Mouse (Mus musculus): ENCODE measurements at regions not wholly inside any gene's neighbourhood (a gene's known extent, or its start where the extent isn't known, plus 50 kb on each side); places are given as distances from the start of the nearest gene placed in this dataset.

DNA sequence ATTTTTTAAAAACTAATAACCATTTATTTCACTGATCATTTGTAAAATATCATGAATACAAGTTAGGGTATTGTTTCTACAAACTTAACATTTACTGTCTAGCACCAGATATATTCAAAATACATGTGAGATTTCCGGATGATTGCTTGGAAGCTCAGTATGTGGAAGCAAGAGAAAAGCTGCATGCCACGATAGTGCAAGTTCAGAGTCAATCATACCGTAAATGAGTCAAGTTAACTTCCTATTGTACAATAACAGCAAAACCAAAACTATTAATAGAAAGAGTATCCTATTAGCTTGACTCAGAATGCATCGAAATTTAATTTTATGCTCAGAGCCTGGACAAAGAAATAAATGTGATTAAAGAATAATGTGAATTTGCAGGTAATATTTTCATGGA, 1284.6 kb upstream of the Cited2 start:
- no peak for DNase-seq

DNA sequence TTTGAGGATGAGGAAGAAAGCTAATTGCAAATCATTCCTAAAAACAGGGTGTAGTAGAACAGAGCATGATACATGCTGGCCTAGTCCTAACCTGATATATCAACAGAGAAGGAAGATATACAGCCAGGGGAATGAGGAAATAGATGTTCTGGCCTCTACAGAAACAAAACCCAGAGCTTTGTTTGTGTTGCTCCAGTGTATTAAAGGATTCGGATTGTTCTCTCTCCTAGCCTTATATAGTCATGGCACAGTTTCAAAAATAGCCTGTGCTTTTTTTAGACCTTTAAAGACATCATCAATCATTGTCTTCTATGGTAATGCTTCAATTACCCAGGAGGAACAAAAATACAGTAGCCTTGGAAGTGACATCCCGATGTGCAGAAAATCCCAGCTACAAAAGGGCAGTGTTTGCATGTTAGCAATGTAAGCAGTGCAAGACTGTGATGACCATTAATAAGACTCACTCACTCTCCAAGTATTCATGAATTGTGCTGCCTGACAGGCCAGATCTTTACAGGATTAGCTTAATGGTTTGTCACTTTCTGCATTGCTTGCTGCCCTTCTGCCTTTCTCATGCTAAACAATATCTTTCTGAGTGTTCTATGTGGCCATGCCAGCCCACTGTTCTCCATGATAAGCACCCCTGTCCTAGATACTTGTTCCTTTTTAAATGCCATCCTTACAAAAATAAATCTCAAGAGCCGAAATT, 1281.9 kb upstream of the Cited2 start:
- DNase-seq: no peak

DNA sequence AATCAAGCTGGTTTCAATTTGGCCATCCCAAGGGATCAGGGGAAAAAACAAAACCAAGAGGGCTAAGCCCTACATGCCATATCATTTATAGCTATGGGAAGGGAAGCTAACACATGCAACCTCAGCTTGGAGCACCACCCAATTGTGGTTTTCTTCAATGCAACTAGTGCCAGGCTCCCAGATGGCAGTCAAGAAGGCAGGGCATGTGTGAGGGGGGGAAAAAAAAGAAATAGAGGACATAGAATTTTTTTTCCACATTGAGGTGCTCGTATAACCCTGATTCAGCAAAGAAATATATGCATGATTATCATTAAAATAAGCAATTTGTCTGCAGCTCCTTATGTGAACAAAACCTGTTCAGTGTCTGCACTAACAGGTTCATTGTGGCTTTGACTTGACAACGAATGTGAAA, 1281.4 kb upstream of the Cited2 start:
- no peak for DNase-seq

DNA sequence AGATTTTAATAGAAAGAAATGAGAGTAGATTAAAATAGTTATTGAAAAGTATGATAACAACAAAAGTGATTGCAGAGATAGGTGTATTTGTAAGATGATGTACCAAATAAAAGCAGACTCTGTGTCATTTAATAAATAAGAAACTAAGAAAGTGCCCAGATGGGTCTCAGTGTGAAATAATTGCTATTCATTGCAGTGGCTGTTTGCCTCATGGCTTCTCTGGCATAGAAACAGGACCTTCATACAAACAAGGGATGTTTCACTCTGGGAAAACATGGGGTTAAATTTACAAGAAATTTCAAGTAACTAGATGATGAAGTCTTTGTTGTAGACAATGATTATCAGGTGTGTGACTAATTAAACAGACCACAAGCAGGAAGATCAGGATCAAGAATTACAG, 1279.1 kb upstream of the Cited2 start:
- DNase-seq: no peak

DNA sequence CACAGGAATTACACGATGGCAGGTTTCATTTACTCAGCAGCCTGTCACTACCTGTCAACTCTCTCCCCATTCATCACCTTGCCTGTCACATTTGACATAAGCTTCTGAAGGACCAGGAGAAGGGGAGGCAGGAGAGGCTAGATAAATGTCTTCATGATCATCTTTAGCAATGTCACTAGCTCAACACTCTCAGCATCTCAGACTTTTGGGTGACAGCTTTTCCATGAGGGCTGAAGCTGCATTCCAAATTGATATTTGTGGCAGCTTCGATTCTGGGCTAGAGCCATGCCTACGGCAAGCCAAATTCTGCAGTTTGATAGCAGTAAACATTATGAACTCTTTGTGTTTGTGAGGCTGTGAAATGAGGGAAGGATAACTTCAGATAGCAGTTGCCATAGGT, 1255.1 kb upstream of the Cited2 start:
- no peak for DNase-seq

DNA sequence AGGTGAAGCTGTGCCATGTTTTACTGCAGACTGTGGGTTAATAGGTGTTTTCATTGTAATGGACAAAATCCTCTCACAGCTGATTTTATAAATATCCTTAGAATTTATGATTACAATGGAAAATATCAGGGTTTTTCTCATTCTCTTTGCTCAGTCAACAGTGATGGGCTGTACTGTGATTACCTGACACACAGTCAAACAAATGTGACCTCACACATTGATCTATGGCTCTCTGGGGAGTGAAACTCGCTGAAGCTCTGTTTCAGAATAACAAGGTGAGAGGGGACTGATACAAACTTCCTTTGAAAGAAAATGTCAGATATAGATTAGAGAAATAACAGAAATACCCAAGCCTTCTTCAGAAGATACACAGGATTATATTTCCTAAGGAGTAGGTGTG, 1253.3 kb upstream of the Cited2 start:
- no peak for DNase-seq

DNA sequence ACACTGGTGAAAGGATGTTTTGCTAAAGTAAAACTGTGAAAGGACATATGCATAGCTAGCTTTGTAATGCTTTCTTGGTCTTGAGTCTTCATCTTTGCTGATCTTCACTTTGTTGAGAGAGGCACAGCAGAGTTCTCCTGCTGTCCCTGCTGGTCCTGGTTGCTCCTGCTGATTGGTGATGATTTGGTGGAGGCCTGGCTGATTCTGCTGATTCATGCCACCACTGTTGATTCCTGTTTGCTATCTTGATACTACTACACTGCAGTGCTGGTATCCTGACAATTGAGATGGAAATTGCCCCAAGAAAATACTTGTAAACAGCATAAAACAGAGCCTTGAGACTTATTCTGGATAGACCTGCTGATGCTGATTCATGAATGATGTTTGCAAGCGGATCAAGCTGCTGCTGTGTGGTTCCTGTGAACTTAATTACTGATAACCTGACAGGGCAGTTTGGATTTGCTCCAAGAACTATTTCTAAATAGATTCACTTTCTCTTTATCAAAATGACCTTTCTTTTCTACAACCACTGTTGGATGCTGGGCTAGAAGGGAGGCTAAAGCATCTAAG, 1249.0 kb upstream of the Cited2 start:
- DNase-seq: no peak

DNA sequence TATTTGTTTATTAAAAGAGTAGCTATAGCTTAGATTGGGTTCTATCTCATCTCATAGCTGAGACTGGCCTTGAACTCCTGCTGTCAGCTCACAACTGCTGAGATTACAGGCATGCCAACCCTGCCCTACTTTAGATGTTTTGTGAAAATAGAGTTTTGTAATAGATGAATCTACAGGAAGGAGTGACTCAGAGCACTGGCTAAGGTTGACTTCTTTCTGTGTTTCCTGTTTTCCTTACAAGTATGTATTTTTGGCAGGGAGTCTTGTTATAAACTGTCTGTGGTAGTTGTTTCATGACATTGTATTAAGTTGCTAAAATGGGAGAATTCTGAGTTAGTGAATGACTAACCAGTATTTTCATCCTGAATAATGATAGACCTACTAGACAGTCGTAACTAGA, 1224.4 kb upstream of the Cited2 start:
- DNase-seq: no peak

DNA sequence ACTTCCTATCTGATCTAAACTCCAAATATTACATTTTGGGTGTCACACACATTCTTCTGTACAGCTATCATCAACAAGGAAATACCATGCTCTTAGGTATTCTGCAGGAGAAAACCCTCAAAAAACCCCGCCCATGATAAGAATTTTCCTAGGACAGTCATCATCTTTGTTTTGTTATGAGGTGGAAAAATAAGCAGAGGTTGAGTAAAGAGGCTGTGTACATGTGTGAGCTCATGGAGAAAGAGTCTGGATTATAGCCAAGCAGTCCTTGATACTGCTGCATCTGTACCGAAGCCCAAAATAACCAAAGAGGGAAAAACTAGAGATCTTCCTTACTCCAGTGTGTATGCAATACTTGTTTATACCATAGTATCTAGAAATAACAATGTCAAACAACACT, 1215.3 kb upstream of the Cited2 start:
- DNase-seq: no peak

DNA sequence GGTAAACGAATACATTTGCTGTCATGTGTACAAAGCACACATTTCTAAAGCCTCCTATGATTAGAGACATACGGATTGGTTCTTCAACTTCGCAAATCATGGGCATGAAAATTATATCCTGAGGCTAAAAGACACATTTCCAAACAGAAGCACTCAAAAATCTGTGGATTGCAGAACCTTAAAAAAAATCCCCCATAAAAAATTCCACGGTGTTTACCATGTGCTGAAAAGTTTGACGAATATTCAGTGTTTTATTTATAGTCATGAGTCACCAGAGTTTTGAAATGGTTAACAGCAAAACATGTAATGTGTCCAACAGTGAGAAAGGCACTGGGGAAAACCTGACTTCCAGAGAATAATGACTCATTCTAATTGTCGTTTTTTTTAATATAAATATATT, 1214.9 kb upstream of the Cited2 start:
- no peak for DNase-seq

DNA sequence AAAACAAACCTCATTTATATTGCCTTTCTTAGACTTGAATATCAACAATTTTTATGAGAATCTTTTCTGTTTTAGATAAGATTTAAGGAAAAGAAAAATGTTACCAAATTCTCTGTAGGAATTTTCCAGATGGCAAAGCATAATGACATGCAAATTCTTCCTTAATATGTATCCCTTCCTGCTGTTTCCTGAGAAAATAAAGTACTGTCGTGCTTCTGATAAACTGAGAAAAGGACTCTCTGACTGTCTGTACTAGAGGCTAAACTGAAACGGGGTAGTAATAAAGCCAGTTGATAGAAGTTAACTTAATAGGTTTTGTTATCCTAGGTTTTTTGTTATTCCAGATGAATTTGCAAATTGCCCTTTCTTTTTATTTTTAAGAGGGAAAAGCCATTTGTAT, 1208.4 kb upstream of the Cited2 start:
- DNase-seq: no peak

DNA sequence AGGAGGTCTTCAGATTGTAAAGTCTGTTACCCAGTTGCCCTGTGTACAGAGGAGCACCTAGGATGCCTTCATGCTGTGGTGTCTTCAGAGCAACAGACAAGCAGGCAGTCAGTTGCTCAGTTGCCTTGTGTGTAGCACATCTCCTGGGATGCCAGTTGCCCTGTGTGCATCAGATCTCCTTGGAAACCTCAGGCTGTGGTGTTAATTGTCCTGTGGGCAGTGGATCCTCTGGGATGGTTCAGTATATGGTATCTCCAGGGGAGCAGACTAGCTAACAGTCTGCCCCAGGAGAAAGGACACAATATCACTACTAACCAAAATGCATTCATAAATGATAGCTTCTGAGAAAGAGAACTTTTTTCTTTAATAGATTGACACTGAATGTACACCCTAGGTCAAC, 1201.1 kb upstream of the Cited2 start:
- DNase-seq: no peak

DNA sequence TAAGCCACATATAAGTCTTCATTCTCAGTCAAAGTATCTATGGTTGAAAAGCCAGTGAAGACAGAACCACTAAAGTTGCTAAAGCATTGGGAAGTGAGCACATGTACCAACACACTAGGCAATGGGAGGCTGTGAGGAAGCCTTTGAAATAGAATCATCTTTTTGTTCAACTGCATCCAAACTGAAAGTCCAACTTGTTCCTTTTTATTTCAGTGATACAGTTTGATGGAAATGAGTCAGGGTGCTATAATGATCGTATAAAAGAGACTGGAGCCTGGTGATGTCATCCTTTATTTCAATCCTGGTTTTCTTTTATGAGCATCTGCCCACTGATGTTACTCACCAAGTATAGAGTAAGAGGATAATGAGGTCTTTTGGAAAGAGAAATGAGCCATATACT, 1198.9 kb upstream of the Cited2 start:
- no peak for DNase-seq

DNA sequence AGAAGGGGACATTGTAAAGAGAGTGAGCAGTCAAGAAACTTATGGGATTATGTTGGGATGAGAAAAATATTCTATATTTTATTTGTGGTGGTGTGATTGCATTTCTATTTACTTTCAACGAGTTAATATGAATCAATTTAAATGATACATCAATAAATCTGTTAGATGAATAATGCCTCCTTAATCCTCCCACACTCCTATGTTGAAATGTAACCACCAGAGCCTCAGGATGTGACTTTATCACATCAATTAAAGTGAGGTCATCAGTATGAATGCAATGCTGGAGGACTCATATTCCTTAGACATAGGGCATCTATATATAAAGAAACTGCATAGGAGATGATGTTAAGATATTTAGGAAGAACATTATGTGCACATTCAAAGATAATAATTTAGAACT, 1195.3 kb upstream of the Cited2 start:
- no peak for DNase-seq

DNA sequence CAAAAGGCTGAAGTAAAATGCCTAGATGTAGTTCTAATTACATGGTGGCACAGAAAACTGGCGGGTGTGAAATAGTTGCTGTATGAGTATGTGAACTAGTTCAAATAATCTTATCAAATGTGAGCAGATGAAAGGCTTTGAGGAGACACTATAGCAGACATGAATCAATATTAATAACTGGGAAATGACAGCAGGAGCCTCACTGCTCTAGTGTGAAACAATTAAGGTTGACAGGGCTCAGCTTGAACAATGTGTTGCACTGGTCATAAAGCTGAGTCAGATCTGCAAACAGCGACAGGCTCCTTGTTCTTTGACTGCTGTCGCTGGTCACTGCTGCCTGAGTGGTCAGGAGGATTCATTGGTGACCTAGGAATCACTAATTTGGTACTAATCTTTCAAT, 1185.4 kb upstream of the Cited2 start:
- DNase-seq: no peak

DNA sequence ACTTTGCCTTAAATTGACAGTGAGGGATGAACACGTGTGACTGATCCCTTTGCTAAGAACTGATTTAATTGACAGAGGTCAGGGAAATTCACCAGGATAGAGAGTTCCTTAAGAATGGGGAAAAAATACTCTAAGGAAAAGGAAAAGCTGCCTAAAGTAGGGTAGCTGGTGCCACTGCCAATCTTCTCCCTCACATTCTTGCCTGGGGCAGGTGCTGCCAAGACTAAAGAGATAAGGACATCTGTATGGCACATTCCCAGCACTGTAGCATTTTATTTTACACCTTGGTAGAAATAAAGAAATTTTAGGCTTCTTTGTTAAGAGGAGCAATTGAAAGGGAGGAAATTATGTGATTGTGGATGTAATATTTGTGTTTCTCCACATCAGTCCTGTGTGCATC, 1184.6 kb upstream of the Cited2 start:
- no peak for DNase-seq

DNA sequence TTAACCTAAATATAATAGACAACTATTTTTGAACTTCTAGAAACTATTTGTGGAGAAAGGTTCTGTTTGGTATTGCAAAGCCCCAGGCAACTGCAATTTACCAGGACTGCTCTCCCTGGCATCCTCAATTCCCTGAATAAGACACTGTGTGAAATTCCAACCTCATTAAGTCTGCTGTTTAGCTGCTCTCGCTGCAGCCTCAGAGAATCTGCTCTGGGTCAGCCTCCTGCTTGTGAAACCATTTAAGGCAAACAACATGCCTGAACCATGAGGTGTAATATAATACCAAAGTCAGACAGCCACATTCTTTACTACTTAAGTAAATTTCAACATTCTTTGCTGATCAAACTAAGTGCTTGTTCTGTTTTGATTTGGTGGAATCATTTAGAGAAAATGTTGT, 1177.6 kb upstream of the Cited2 start:
- DNase-seq: no peak

DNA sequence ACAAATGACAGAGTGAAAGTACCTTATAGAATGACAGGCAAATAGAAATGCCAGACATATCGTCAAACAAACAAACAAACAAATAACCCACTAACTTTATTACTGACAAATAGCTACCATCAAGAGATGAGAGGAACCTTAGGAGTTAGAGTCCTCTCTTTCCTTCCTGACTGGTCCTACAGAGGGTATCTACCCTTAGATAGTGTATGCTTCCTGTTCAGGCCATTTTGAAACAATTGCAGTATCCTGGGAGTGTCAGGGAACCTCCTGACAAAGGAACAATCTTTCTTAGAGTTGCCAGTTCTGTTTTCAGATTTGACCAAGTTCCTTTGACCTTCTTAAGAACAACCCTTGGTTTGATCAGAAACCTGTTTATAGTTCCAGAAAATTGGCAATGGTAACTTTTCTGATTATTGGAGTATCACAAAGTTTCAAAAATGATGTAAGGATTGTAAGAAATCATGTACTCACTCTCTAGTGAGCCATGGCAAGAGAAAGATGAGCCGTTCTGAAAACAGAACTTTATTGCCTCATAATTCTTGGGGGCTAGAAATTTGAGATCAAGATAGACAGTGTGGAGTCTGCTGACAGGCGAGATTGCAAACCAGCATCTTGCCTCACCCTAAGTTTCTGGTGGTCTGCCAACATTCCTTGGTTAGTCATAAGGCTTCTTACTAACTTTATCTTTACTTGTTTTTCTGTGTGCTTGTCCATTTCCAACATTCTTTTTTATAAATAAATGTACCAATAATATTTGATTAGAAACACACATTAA, 1170.0 kb upstream of the Cited2 start:
- DNase-seq: no peak

DNA sequence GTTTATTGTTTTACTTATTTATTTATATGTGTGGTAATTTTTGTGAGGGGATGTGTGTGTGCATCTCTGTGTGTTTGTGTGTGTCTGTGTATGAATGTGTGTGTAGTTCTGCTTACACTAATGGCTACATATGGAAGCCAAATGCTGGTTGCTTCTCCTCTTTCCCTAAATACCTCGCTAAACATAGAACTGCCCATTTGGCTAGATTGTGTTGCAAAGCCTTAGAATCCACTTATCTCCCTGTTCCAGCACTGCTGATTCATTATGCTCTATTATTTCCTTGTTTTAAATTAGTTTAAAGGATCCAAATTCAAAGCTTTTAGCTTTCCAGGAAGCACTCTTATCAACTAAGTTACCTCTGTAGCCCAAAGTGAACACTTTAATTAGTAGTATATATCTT, 1148.5 kb upstream of the Cited2 start:
- no peak for DNase-seq

DNA sequence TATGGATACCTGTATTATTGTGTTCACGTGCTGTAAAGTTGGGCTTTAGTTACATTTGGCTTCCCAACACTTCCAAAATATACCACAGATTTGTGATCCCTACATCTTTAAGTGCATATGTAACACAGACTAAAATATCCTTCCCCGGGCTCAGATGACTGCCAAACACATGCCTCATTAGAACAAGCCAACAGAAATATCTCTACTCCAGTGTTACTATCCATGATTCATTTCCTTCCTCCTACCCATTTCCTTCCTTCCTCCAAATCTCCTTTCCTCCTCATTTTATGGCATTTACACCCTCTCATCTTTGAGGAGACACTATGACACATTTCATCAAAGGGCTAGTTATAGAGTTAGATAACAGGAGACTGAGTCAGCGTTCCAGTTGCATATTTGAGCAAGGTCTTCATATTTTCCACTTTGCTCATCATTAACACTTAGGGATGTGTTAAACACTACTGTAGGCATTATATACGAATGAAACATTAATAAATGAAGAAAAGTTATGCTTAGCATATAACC, 1144.4 kb upstream of the Cited2 start:
- DNase-seq: no peak

DNA sequence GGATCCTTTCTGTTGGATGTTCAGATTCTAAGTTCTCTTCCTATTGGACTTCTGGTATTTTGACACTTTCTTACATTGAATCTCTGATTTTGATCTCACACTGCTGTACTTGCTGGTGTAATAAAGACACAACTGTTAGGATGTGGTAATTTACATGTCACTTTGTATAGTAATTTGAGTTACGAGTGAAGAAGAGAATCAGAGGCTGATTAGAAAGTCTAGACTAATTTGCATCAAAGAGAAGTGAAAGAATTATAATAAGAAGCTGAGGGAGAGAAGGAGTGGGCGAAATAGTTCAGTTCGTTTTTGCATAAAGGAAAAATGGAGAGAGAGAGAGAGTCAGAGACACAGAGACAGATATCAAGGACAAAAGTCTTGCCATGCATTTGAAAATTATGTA, 1142.8 kb upstream of the Cited2 start:
- DNase-seq: no peak

DNA sequence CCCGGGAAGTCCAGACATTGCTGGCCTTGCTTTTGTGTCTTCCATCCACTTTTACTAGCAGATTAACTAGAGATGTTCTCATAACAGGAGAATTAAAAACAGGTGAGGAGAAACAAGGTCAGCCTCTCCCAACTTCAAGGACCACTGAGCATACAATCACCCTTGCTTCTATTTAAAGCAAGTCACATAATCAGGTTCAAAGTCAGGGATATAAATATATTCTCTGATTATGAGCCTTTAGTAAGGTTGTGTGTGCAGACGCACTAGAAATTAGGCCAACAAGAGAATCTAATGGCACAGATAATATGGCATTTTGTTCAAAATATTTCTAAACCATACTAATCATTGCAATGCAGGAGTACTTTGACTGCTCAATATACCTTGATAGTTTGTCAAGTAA, 1134.2 kb upstream of the Cited2 start:
- DNase-seq: no peak

DNA sequence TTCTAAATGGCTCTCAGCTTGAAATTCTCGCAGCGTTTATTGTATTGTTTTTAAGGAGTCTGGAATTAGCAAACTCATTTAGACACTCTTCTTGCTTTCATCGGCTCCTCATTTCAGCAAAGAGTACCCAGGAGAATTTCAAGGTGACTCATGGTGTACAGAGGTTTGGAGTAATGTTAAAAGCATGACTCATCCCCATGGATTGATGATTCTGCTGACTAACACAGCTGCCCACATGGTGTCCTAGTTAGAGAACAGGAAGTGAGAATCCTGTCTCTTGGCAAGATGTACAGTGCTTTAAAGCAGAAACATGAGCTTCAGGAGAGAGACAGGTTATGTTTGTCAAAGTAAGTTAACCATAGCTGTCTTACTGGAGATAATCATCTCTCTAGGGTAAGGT, 1133.6 kb upstream of the Cited2 start:
- no peak for DNase-seq

DNA sequence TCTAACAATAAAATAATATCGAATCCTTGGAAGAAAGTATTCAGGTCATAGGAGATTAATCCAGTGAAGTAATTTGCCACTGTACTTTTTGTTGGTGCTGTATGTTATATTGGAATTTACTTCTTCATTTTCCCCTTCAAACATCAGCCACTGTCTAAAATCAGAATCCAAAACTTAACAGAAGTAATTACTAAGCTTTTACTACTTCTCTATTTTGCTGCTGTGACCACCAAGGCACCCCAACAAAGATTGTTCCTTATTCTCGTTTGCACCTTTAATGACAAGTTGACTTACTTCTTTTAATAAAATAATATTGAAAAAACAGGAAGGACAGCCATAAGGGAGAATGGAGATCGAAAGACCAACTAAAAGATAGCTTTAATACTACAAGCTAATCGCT, 1130.1 kb upstream of the Cited2 start:
- no peak for DNase-seq

Measured in thymus, postnatal 14 days (tissue).